Mouse (Mus musculus) ovary, adult 18-20 months (tissue): ENCODE results near the gene Fzd5.
A peak's percentile ranks its signal among the peaks of the same experiment; 100 is the strongest.

Source experiments
- DNase-seq: peaks from one replicate; pipeline ENCODE4 v3.0.0; 2022; ENCODE audit warnings: low spot score, mixed read lengths

The Fzd5 gene

DNA sequence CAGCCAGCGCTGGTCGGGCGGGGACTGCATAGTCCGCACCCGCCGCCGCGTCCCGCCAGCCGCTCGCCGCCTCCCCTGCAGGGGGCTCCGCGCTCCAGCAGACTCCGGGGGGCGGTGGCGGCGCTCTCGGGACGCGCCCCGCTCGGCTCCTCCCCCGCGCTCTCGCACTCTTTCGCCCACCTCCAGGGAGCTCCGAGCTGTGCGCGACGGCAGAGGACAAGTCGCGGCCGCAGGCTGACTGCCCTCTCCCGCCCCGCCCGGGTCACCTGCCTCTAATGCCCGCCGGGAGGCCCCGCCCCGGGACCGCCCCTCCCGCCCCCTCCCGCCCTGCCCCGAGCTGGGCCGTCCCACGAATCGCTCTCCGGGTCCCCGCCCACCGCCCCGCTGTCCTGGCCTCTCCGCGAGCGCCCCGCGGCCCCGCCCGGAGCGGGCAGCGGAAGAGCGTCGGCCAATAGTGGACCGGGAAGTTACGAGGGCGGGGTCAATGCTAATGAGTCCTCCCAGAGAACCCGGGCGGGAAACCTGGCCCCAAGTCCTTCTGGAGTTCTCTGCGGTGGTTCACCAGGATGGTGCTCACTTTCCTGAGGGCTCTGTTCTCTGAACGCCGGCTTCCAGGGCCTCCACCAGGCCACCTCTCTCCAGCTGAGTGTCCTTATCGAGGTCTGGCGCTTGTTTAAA is at the start of gene Fzd5:
Fzd5 (minus strand) TSS at position 250 of the 678 bp plus-strand sequence.
- DNase-seq = peak; percentile 93

DNA sequence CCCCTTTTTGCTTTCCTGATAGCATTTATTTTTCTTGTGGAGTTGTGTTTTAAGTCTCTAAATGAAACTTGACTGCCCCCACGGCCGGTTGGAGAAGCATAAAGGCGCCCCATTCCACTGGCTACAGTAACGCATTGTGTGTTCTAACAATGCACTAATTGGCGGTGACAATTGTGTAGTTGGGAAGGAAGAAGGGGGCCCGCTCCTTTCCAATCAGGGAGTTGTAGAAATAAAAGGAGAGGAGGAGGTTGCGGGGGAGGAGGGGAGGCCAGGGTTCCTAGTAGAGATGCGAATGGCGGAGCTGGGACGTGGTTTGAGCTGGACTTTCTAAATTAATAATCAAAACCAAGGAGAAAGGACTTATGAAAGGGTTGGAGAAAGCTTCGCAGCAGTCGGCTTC is 42.3 kb upstream of the Fzd5 start:
- DNase-seq = no peak

DNA sequence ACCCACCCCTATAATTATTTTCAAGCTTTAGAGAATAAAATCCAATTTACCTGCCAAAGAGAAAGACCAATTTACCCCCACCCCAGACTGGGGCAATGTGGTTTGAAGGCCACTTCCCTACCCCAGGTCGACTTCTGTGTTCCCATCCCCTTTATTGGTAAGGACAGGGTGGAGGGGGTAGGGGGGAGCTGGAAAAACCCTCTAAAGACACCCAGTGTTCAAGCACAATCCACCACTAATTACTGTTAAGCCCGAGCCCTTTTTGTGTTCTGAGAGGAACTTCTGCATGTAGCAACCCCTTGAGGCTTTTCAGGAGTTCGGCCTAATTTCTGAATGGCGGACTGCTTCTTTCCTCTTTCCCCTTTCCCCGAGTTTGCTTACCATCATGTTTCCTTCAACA is 41.9 kb upstream of the Fzd5 start:
- DNase-seq = no peak

DNA sequence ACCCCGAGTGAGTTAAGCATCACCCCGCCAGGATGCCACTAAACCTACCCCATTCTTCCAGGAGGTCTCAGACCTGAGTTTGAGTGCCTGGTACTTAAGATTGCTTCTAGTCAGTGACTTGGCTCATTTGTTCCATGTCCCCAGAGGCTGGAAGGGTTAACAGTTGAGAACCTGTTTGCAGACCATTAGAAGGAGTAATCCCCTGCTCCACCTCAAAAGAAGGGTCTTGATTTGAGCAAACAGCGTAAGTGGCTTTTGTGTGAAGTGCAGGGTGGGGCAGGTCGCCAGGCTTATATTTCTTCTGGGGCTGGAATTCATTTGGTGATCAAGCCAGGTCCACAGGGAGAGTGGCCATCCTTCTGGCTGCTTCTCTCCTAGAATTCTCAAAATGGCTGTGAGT is 35.8 kb upstream of the Fzd5 start:
- DNase-seq = no peak

DNA sequence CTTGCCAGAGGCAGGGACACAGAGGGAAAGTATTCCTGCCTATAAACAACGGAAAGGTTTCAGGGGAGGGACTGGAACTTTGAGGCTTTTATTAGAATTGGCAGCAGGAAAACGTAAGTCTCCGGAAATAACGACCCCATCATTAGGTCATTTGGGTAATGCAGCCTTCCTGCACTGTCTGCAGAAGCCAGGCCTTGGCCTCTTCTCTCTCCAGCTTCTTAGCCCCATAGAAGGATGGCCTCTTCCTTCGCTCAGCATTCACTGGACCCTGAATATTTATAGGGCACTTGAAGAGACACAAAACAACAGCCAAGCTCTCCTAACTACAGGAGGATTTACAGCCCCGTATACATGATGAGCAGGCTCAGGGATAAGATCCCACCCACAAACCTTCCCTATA is 32.6 kb upstream of the Fzd5 start:
- no peak for DNase-seq

DNA sequence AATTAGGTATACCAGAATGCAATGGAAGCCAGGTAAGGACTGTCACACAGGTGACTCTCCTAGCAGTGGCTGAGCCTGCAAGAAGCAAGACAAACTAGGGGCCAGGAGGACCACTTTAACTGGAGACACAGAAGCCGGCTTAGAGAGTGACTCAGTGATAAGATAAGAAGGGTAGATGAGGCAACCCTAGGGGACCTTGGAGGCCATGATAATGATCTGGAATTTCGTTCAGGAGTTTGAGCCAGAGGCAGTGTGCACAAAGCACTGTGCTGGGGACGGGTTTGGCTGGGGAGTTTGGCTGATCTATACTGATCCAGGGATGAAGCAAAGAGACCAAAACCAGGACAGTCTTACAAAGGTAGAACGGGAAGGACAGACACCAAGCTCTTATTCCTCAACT is 24.1 kb upstream of the Fzd5 start:
- no peak for DNase-seq

DNA sequence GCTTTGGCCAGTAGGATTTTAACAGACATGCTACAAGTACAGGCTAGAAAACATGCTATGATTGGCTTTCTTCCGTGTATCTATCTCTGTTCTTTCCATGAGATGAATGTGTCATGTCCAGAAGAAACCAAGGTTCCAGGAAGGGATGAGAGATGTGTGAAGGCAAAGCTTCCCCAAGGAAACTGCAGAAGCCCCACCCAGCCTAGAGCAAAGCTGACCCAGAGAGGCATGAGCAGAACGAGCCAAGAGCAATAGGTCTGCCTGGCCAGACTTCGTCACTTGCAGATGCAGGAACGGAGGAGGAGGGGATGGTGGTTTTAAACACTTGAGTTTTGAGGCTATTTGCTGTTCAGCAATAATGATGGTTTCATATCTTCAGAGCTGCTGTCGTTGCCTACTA is 20.2 kb upstream of the Fzd5 start:
- DNase-seq = no peak

DNA sequence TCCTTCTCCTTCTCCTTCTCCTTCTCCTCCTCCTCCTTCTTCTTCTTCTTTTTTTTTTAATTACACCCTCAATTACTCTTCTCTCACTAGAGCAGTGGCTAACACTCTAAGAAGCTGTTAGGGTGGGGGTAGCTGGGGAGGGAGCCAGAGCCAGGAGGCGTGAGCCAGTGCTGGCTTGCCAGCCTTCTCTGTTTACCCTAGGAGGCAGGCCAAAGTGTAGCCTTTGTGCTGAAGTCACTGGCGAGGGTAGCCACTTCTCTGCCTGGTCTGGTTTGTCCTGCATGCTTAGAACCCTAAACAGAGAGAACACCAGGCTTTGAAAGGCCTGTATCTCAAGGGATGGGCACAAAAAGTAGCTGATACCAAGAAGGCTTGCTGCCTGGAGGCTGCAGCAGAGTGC is 19.7 kb upstream of the Fzd5 start:
- DNase-seq = no peak

DNA sequence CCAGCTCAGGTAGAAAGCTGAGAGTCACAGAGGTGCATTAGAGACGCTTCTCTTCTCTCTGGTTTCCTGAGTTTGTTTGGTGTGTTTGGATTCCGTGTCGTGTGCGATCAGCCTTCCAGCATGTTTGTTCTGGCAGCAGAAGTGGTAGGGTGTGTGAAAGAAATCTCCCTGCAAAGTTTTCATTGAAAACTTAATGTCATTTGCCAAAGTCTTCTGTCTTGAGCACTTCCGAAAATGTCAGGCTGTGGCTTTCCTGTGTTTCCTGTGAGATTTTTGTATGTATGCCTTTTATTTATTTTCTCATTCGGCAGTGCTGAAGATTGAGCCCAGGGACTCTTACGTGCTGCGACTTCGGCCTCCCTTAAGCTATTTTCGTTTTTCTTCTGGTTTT is 19.1 kb upstream of the Fzd5 start:
- DNase-seq = no peak

DNA sequence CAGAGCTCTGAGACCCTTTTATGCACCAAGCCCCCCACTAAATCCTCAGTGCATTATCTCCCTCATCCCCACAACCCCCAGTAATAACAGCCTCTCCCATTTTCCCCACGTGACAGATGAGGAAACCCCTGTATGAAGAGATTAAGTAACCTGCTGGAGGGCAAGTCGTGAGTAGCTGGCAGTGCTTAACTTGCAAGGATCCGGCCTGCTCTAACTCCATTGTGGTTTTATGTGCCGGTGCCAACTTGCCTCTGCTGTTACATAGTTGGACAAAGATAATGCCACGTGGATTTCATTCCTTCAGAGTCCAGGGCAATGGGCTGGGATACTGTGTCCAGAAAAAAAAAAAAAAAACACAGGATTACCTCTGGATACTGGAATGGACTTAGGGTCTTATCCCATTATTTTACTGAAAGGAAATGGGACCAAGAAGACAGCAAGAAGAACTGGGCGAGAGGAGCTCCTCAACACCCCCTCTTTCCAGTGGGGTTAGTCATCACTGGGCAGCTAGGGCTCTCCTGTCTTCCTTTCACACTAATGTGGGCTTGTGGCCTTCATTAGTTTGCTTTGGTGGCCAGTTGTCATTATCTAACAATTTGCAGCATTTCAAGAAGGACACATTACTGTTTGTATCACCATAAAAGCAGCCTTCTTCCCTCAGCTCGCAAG is 18.6 kb upstream of the Fzd5 start:
- no peak for DNase-seq

DNA sequence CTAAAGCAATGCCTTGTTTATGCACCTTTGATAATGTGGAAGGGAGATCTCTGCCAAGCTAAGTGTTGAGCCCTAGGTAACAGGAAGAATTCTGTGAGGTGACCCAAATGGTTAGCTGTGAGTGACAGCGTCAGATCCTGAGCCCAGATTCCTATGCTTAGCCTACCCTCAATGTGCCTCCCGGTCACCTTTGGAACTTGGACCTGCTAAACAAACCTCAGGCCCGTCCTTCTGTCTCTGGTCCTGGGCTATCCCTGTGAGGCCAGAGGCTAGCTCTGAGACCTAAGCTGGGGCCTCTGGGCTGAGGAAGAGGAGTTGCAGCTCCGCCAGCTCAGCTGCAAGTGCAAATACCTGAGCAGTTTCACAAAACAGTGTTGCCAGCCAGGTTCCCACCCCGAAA is 17.1 kb upstream of the Fzd5 start:
- DNase-seq = no peak

DNA sequence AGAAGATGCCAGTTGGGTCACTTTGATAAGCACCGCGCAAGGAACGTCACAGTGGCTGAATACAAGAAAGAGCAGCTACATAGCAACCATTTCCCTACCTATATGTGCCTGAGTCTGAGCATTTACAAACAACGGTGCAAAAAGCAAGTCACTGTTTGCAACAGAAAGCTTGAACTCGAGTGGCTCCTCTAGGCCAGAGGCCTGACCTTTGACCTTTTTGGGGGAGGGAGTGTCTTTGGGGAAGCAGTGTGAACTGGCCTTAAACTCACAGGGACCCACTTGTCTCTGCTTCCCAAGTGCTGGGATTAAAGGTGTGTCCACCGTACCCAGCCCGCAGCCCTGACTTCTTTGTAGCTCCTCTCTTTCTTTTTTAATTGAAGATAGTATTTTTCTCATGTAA is 16.1 kb upstream of the Fzd5 start:
- no peak for DNase-seq

DNA sequence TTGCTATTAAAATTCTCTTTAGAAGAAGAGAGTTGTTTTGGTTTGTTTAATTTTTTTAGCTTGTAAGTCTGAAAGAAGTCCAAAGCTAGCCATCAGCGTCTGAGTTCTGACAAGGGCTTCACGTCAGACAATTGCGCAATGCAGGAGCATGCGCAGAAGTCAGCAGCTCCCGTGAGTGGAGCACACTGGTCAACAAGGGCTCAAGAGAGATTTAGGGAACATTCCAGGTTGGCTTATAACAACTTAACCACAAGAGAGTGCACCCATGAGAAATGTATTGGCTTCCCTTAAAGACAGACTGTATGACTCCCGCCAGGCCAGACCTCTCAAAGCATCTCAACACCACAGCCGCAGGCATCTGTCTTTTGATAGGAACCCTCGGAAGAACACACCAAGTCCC is 15.6 kb upstream of the Fzd5 start:
- DNase-seq = no peak

DNA sequence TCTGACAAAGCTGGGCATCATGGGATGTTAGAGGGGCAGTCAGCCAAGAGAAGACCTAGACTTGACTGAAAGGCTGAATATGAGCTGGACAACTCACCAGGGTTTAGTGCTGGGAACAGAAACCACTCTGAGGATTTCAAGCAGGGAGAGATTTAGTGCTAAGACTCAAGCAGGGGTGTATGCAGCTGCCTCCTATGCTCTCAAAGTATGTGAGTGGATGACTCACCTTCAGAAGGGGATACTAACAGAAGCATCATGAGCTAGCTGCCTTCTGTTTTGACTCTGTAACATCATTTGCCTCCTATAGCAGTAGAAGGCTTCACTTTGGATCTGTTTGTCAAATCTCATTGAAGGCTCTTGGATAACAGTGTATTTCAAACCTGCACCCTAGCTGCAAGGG is 7.1 kb upstream of the Fzd5 start:
- no peak for DNase-seq

DNA sequence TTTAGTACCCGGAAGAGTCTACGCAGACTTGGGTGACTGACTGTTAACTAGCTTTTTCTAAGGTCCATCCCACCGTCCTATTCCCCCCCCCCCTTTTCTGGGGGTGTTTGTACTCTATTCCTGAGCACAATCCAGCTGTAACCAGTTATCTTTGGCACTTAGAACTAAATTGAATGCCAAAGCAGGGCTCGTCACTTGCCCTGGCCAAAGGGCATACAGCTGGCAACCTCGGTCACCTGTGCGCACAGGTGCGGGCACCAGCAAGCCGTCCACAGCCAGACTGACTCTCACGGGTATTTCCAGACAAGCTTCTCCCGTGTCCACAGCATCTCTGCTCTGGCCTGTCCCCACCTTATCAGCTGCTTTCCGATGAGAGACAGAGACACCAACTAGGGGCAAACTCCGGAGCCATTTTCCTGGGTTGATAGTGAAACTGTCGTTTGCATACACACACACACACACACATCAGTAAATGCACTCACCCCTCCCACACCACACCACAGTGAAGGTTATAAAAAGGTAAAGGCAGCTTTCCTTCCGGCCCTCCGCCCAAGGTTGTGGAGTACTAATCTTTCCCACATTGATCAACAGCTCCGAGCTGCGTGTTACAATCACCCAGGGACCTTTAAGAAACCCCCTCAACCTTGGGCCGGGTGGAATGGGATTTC is 5.3 kb upstream of the Fzd5 start:
- no peak for DNase-seq

DNA sequence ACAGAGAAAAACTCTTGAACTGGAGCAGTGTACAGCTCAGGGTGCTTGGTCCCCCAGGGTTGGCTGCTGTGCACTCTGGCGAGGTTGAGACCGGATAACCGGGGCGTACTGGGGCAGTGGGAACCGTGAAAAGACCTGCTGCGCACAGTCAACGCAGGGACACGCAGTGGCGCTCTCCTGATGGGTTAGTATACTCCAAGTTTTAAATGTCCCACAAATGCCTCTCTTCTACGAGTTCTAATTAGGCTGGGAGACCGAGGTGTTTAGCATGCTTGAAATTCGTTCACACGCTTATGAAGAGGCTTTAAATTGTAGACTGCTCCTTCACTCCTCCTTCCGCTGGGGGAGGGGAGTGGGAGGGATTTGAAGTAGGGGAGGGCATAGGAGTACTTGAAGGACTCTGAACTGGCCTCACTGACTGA is 1.1 kb upstream of the Fzd5 start:
- peak; percentile 51 for DNase-seq

DNA sequence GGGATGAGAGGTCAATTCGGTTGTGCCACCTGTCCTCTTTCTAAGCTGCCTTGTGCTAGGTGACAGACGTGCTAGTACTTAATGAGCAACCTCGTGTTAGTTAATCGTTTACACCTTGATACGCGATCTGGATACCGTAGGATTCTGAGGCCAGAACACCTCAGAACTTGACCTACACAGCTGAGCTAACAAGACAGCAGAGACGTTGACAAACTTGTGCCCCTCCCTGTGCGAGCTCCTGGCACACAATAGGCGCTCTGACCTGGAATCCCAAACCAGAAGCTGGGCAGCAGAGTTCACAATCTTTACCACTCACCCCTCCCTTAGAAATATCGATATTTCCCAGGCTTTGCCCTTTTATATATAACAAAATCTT is 617 bp upstream of the Fzd5 start:
- DNase-seq = no peak

DNA sequence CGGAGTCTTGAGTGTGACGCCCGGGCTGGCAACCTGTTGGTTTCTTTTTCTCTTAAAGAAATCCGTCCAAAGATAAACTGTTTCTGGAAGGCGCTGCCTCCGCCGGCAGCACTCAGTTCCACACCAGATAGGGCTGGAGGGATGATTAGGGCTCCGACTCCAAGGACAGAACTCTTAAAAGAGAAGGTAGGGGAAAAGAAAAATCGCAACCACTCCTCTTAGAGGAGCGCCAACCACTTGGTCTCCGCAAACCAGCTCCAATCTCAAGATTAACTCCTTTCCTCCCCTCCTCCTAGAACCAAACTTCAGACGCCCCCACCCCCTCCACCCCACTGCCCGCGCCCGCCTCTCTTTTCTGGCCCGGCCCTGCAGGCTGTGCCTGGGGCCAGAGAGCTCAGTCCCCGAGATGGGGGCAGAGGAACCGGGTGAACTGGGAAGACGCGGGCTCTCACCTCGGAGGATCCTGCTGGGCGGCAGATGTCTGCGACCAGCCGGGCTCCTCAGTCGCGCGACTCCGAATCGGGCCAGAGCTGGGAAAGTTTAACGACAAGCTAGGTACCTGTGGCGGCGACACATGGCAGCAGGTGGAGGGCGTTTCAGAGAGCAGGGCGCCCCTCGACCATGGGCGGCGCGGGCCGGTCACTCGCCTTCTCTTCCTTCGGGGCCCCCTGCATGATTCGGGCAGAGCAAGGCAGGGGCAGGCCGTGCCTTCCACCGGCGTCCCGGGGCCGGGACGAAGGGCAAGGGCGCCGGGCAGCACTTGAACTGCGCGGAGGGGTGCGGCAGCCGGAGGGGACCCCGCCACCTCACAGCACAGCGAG is 660 bp downstream of the Fzd5 start:
- peak; percentile 7 for DNase-seq

DNA sequence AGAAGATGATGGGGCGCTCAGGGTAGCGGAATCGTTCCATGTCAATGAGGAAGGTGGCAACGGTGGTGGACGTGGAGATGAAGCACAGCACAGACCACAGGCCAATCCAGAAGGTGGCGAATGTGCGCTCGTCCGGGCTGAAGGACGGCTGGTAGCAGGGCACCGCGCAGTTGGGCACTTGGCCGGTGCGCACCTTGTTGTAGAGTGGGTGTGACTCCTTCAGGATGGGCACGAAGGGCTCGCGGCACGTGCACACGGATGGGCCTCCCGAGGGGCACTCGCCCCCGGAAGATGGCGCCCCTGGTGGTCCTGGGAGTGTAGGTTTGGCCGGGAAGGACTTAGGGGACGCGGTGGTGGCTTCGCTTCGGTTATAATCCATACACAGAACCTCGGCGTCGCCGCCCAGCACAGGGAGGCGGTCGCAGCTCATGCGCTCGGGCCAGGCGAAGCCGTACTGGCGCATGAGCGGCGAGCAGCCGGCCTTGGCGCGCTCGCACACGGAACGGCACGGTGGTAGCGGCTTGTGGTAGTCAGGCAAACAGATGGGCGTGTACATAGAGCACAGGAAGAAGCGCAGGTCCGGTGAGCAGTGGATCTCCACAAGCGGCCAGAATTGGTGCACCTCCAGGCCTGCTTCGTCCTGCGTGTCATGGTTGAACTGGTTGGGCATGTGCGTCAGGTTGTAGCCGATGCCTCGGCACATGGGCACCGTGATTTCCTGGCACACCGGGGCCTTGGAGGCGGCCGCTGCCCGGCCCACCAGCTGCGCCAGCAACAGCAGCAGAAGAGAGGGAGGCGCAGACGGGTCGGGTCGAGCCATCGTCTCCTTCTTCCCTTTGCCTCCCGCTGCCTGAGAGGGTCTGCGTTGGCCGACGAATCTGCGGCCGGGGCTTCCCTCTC is 1.5 kb downstream of the Fzd5 start:
- DNase-seq = peak; percentile 34

DNA sequence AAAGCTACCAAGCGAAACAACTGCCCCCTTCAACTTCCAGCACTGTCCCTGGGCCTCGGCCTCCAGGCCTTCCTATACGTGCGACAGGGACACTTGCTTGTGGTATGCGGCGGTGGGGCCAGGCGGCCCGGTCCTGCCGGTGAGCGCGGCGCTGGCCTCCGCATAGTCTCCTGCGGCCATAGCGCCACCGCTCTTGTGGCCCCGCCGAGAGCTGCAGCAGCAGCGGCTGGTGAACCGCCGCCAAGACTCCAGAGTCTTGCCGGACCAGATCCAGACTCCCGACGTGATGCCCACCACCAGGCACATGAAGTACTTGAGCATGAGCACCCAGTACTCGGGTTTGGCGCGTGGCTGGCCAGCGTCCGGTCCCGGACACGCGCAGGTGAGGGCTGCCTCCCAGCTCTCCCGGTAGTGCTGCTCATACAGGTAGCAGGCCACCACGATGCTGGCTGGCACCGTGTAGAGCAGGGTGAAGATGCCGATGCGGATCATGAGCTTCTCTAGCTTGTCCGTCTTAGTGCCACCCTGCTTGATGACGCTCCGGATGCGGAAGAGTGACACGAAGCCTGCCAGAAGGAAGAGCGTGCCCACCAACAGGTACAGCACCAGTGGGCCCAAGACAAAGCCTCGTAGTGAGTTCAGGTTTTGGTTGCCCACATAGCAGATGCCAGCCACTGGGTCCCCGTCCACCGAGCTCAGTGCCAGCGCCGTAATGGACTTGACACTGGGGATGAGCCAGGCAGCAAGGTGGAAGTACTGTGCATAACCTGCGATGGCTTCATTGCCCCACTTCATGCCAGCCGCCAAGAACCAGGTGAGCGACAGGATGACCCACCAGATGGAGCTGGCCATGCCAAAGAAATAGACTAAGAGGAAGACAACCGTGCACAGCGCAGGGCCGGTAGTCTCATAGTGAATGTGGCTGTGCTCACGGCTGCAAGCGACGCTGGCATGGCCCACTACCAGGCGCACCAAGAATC is 2.5 kb downstream of the Fzd5 start:
- no peak for DNase-seq
